Mouse (Mus musculus) colon, adult 2 months (tissue): Measurements from ENCODE around the gene Rnase10. TPM values are rescaled to one million over a fixed set of nuclear protein-coding genes. Genes with fewer than 3 reads are reported as not detected.

Experiments
- polyA plus RNA-seq: library from polyadenylated mRNA; depleted of rRNA; stranded (reverse); fragments of >200 nt; gene quantifications from 2 replicates; pipeline ENCODE4 v1.2.3, GENCODE M21; 2012; rRNA removed

Rnase10 gene
- not detected in 2 replicates for polyA plus RNA-seq

GRCm38 (mm10) chr14:51007152-51007801 is at the start of gene Rnase10:
Gene Rnase10, plus strand, starts transcription at chr14:51007751.

GRCm38 (mm10) chr14:51041769-51042168 is 34.2 kb downstream of the Rnase10 start, which contains the start of gene Rnase9:
Gene Rnase9, minus strand, starts transcription at chr14:51041869.

DNA sequence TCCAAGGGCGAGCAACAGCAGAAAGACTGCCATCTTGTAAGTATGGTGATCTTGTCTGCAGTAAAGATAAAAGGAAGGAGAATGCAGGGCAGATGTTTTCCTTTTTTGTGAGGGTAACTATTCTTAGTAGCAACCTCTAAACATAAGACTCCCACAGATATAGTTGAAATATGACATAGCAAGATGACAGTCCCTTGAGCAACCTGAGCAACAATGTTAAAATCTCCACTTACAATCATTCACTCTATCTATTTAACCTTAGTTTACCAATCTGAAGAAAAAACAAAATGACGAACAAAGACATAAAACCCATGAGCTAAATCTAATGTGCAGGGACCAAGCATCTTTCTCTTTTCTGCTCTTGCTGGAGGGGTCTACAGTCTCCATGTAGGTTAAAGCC is 42.5 kb downstream of the Rnase10 start, which contains the start of gene Rnase11:
Gene Rnase11 (minus strand): TSS at position 101 of the 400 bp plus-strand sequence.

DNA sequence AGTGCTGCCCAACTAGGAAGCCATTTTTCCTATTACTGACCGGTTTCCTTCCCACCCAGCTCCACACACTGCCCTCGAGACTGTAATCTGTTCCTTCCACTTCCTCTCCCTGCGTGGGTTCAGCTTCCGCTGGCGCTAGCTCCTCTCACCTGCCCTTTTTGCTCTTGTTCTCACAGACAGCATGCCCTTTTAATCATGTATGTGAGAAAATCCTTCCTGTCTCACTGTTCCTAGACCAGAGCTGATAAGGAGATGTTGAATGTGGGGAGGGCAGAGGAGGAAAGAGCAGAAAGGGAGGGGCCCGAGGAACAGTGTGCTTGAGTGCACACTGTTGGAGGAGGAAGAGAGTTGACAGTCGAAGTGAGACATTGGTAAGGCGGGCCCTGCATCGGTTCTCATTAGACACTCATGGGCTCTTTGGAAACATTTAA is 49.9 kb downstream of the Rnase10 start, which contains the start of gene Rnase12:
Gene Rnase12 (minus strand): TSS at position 261 of the 431 bp plus-strand sequence.

Other genes with a start within 250 kb of the Rnase10 start
- gene Ttc5, start 222.2 kb upstream of the Rnase10 start, polyA plus RNA-seq: 18.8 and 24.2 TPM in 2 replicates
- gene Ccnb1ip1, start 200.0 kb upstream of the Rnase10 start, polyA plus RNA-seq: not detected in 2 replicates
- 8.2 and 10.7 TPM in 2 replicates for gene Parp2, start 199.9 kb upstream of the Rnase10 start, polyA plus RNA-seq
- 89.0 and 100 TPM in 2 replicates for gene Tep1, start 137.2 kb upstream of the Rnase10 start, polyA plus RNA-seq
- 0.62 TPM in 2 replicates for gene Klhl33, start 110.2 kb upstream of the Rnase10 start, polyA plus RNA-seq
- gene Osgep, start 82.9 kb upstream of the Rnase10 start, polyA plus RNA-seq: 105 and 129 TPM in 2 replicates
- gene Apex1, start 82.8 kb upstream of the Rnase10 start, polyA plus RNA-seq: 15.1 and 17.7 TPM in 2 replicates
- 108 and 127 TPM in 2 replicates for gene Pip4p1, start 76.9 kb upstream of the Rnase10 start, polyA plus RNA-seq
- 31.4 and 31.9 TPM in 2 replicates for gene Pnp, start 76.7 kb upstream of the Rnase10 start, polyA plus RNA-seq
- gene Gm49342, start 63.2 kb upstream of the Rnase10 start, polyA plus RNA-seq: 8.0 and 8.9 TPM in 2 replicates
- 6.9 and 7.1 TPM in 2 replicates for gene Pnp2, start 51.8 kb upstream of the Rnase10 start, polyA plus RNA-seq
- not detected in 2 replicates for gene Rnase9, start 34.1 kb downstream of the Rnase10 start, polyA plus RNA-seq
- not detected in 2 replicates for gene Rnase11, start 42.4 kb downstream of the Rnase10 start, polyA plus RNA-seq
- not detected in 2 replicates for gene Rnase12, start 49.9 kb downstream of the Rnase10 start, polyA plus RNA-seq
- gene Olfr750, start 66.7 kb downstream of the Rnase10 start, polyA plus RNA-seq: not detected in 2 replicates
- gene Rnase4, start 83.3 kb downstream of the Rnase10 start, polyA plus RNA-seq: 189 and 208 TPM in 2 replicates
- 36.2 and 45.6 TPM in 2 replicates for gene Ang, start 83.4 kb downstream of the Rnase10 start, polyA plus RNA-seq
- not detected in 2 replicates for gene Eddm3b, start 106.7 kb downstream of the Rnase10 start, polyA plus RNA-seq
- 2.6 and 4.4 TPM in 2 replicates for gene Rnase6, start 116.2 kb downstream of the Rnase10 start, polyA plus RNA-seq
- 0.93 and 816 TPM in 2 replicates for gene Rnase1, start 139.0 kb downstream of the Rnase10 start, polyA plus RNA-seq
- gene Rnase2b, start 154.5 kb downstream of the Rnase10 start, polyA plus RNA-seq: 0.28 and 0.32 TPM in 2 replicates
- not detected in 2 replicates for gene Ang2, start 191.4 kb downstream of the Rnase10 start, polyA plus RNA-seq
- gene Ear14, start 195.6 kb downstream of the Rnase10 start, polyA plus RNA-seq: not detected in 2 replicates
- gene Rnase2a, start 248.4 kb downstream of the Rnase10 start, polyA plus RNA-seq: not detected in 2 replicates